ENCODE assay signal across 8 mouse cellular contexts in the genomic region with DNA sequence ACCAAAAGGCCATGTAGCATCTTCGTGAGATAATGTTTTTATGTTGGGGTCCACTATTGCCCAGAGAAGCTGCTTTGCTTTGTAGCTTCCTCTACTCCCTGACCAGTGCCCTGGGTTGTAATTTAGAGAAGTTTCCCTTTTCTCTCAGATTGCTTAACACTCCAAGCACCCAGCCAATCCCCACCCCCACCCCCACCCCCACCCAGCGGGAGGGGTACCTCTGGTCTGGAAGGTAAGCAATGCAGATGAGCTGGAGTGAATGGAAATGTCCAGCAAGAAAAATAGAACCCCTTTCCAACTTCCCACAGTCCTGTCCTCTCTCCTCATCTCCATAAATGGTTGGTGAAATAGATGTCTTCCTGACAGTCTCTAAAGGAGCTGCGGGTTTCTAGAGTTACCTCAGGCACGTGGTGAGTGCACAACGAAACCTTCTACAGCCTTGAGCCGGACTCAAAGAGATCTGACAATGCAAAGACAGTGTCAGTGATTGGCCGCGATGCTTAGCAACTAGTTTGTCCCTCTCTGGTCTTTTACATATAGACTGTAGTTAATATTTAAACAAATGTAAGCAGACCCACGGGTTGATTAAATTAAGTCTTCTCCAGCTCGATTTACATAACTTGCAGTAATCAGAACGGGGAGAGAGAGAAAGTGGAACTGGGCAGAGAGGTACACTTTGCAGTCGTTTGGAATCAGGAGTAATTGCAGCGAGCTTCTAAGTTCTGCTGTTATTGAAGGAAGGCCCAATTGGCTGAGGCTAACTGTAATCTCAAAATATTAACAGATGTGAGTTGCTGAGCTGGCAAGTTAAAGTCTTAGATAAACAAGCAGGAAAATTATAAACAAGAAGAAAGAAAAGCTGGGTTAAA.
DNase-seq lines count a peak whose midpoint lies in the region; ATAC-seq and TF ChIP-seq lines count a peak whose summit lies in the region.

No protein-coding gene starts in this region.

- H3K27ac ChIP-seq in heart, embryonic 13.5 days (replicated peaks), result no peak overlapping the region
- H3K27ac ChIP-seq in forebrain, embryonic 16.5 days (ENCODE audit: low read length), result no peak overlapping the region; the same call in 1 of the 2 replicates
- no peak overlapping the region for H3K27ac ChIP-seq in midbrain, postnatal 0 days (ENCODE audit: low read depth, low read length)

- peak overlapping the region; percentile 83 for H3K4me2 ChIP-seq in heart, embryonic 13.5 days
- peak overlapping the region; percentile 69 for H3K4me2 ChIP-seq in forebrain, embryonic 16.5 days (ENCODE audit: low read length)
- peak overlapping the region; percentile 57 for H3K4me2 ChIP-seq in midbrain, postnatal 0 days (ENCODE audit: low read depth, low read length, poor library complexity, severe bottlenecking)

- H3K27me3 ChIP-seq in heart, embryonic 13.5 days (replicated peaks), result peaks cover 16% of the 10 kb centered on the region
- no peaks in the 10 kb centered on the region for H3K27me3 ChIP-seq in forebrain, embryonic 16.5 days (replicated peaks; ENCODE audit: control insufficient read depth, insufficient read depth, low read length)
- H3K27me3 ChIP-seq in midbrain, postnatal 0 days (ENCODE audit: insufficient read depth, low read length), result 0 out of 2 replicates have a peak, but pooled peaks cover 12% of the 10 kb centered on the region

- no peaks in the 10 kb centered on the region for H3K36me3 ChIP-seq in heart, embryonic 13.5 days
- H3K36me3 ChIP-seq in forebrain, embryonic 16.5 days (ENCODE audit: control insufficient read depth, insufficient read depth), result no peaks in the 10 kb centered on the region
- H3K36me3 ChIP-seq in midbrain, postnatal 0 days (ENCODE audit: insufficient read depth, low read length), result no peaks in the 10 kb centered on the region

- WGBS in heart, embryonic 13.5 days, result 17% methylated on average over 13 of the region's 13 CpGs
- 8% methylated on average over 13 of the region's 13 CpGs for WGBS in forebrain, embryonic 16.5 days
- WGBS in midbrain, postnatal 0 days, result 18% methylated on average over 13 of the region's 13 CpGs

- H3K9ac ChIP-seq in heart, embryonic 13.5 days, result peak overlapping the region; percentile 73
- no peak overlapping the region for H3K9ac ChIP-seq in forebrain, embryonic 16.5 days (replicated peaks; ENCODE audit: low read depth, low read length)
- no peak overlapping the region for H3K9ac ChIP-seq in midbrain, postnatal 0 days (replicated peaks; ENCODE audit: low read length, poor library complexity, severe bottlenecking)

- H3K4me1 ChIP-seq in heart, embryonic 13.5 days, result peaks cover 21% of the 10 kb centered on the region
- H3K4me1 ChIP-seq in forebrain, embryonic 16.5 days (replicated peaks; ENCODE audit: control insufficient read depth, insufficient read depth, low read length), result peaks cover 28% of the 10 kb centered on the region
- no peaks in the 10 kb centered on the region for H3K4me1 ChIP-seq in midbrain, postnatal 0 days (ENCODE audit: insufficient read depth, low read length)

- DNase-seq in heart, postnatal 14 days, result no peak
- DNase-seq in kidney, postnatal 36 days, result peak; percentile 22 to 49
- no peak for DNase-seq in midbrain, postnatal 0 days (ENCODE audit: low spot score)
- DNase-seq in cerebellum, postnatal 25 days, result no peak
- DNase-seq in spleen, adult 12 weeks (ENCODE audit: low spot score), result no peak
- no peak for DNase-seq in right cerebral cortex, adult 2 months (ENCODE audit: low spot score in 2 of 2)

- intact Hi-C loops in heart, postnatal 14 days (cut with DNase I), result loop anchor here (1.0 kb wide), 3 partner anchors 120 to 264 kb away; no protein-coding TSS in a partner anchor

- no peaks in the 10 kb centered on the region; the same call in 1 of the 2 replicates for H3K9me3 ChIP-seq in heart, embryonic 13.5 days
- H3K9me3 ChIP-seq in forebrain, embryonic 16.5 days (ENCODE audit: control insufficient read depth, low read length), result peaks cover 3% of the 10 kb centered on the region; the same call in 1 of the 2 replicates
- no peaks in the 10 kb centered on the region for H3K9me3 ChIP-seq in midbrain, postnatal 0 days (ENCODE audit: low read length)

- TF ChIP-seq CTCF in midbrain, postnatal 0 days (IDR thresholded peaks at IDR 0.05), result no peak

- peak overlapping the region; percentile 50 for H3K4me3 ChIP-seq in heart, embryonic 13.5 days
- no peak overlapping the region; the same call in 1 of the 2 replicates for H3K4me3 ChIP-seq in forebrain, embryonic 16.5 days (replicated peaks; ENCODE audit: low read length)
- H3K4me3 ChIP-seq in midbrain, postnatal 0 days (ENCODE audit: low read depth, low read length), result no peak overlapping the region; the same call in 1 of the 2 replicates

- ATAC-seq in heart, embryonic 13.5 days (ENCODE audit: extremely low read depth, insufficient number of reproducible peaks, low FRiP score, low TSS enrichment), result no peak
- 0 out of 2 replicates have a peak, but pooled peaks have one; percentile 24 for ATAC-seq in forebrain, embryonic 16.5 days
- ATAC-seq in midbrain, postnatal 0 days (ENCODE audit: low FRiP score), result peak; percentile 24; the same call in 1 of the 2 replicates

Comparison
In these comparisons a context has a peak if more than half of its experiments do, and no peak if none do; other contexts are left out.
1. DNase-seq: peak in kidney, postnatal 36 days (2 of 2); none in heart, postnatal 14 days (0 of 2), midbrain, postnatal 0 days (single experiment), cerebellum, postnatal 25 days (0 of 2), spleen, adult 12 weeks (single experiment) and right cerebral cortex, adult 2 months (0 of 2).
2. Peak in every context shown above with its lines, with median percentiles within 50 percentile points of each other: H3K4me2 ChIP-seq.